Mouse (Mus musculus): Measurements from ENCODE around the gene Unc5c. TPM values are rescaled to one million over a fixed set of nuclear protein-coding genes. Genes with fewer than 3 reads are reported as not detected.
A peak's percentile ranks its signal among the peaks of the same experiment; 100 is the strongest.

Unc5c gene
- polyA plus RNA-seq (2012; fragmentation: generic; extraction: Trizol): 6.0 TPM
- long read RNA-seq, experiment 1, partial matches to known transcripts: 0 of 2 reads
- long read RNA-seq, experiment 1, other reads (novel, unspliced or antisense): 2 of 2 reads
- long read RNA-seq, experiment 2, partial matches to known transcripts: 2 of 5 reads
- long read RNA-seq, experiment 2, other reads (novel, unspliced or antisense): 3 of 5 reads

- Histone ChIP-seq H3K4me3 (ENCODE audit: insufficient read depth, poor library complexity, severe bottlenecking) (peak within 1 kb of the TSS; percentile 6), H3ac (ENCODE audit: control insufficient read depth, insufficient read length, low read depth) (peak within 1 kb of the TSS; percentile 55), H3K79me3 (ENCODE audit: low read depth) (no peaks in the 10 kb centered on the region), H3K79me2 (ENCODE audit: control insufficient read depth, insufficient read depth) (no peaks in the 10 kb centered on the region), H3K36me3 (ENCODE audit: control insufficient read depth, insufficient read depth) (no peaks in the 10 kb centered on the region), H3K27me3 (ENCODE audit: control insufficient read depth, insufficient read depth, insufficient read length) (no peaks in the 10 kb centered on the region)
- no peak for TF ChIP-seq CTCF (IDR thresholded peaks at IDR 0.05; ENCODE audit: control insufficient read depth, insufficient read depth, insufficient read length)
- TF ChIP-seq FOSL1 (IDR thresholded peaks at IDR 0.05; ENCODE audit: insufficient read depth, low read length, poor library complexity, severe bottlenecking): no peak
Measured at GRCm38 (mm10) chr3:141465104-141465705, at the start of gene Unc5c. Gene Unc5c (plus strand): TSS chr3:141465216.

- TF ChIP-seq USF1 (IDR thresholded peaks at IDR 0.05; ENCODE audit: low read depth) (no peak), MYOD1 (IDR thresholded peaks at IDR 0.05; ENCODE audit: control insufficient read depth, insufficient read length, low read depth) (no peak), CEBPB (IDR thresholded peaks at IDR 0.05; ENCODE audit: low read depth) (no peak)
- Histone ChIP-seq H3K27me3 (ENCODE audit: control insufficient read depth, insufficient read depth, insufficient read length) (no peaks in the 10 kb centered on the region), H3K79me2 (ENCODE audit: control insufficient read depth, insufficient read depth) (no peaks in the 10 kb centered on the region), H3K79me3 (ENCODE audit: low read depth) (no peaks in the 10 kb centered on the region), H3ac (ENCODE audit: control insufficient read depth, insufficient read length, low read depth) (no peak overlapping the region), H3K36me3 (ENCODE audit: control insufficient read depth, insufficient read depth) (no peaks in the 10 kb centered on the region), H3K4me3 (ENCODE audit: insufficient read depth, poor library complexity, severe bottlenecking) (no peak overlapping the region)
Measured at GRCm38 (mm10) chr3:141457475-141457874, 7.5 kb upstream of the Unc5c start.

- Histone ChIP-seq H3K27me3 (ENCODE audit: control insufficient read depth, insufficient read depth, insufficient read length) (no peaks in the 10 kb centered on the region), H3K79me3 (ENCODE audit: low read depth) (no peaks in the 10 kb centered on the region), H3K36me3 (ENCODE audit: control insufficient read depth, insufficient read depth) (no peaks in the 10 kb centered on the region), H3K4me3 (ENCODE audit: insufficient read depth, poor library complexity, severe bottlenecking) (no peak overlapping the region), H3ac (ENCODE audit: control insufficient read depth, insufficient read length, low read depth) (no peak overlapping the region), H3K79me2 (ENCODE audit: control insufficient read depth, insufficient read depth) (no peaks in the 10 kb centered on the region)
- TF ChIP-seq CEBPB (IDR thresholded peaks at IDR 0.05; ENCODE audit: low read depth) (no peak), MYOD1 (IDR thresholded peaks at IDR 0.05; ENCODE audit: control insufficient read depth, insufficient read length, low read depth) (no peak), USF1 (IDR thresholded peaks at IDR 0.05; ENCODE audit: low read depth) (no peak), CTCF (IDR thresholded peaks at IDR 0.05; ENCODE audit: control insufficient read depth, insufficient read depth, insufficient read length) (no peak), FOSL1 (IDR thresholded peaks at IDR 0.05; ENCODE audit: insufficient read depth, low read length, poor library complexity, severe bottlenecking) (no peak), MAX (IDR thresholded peaks at IDR 0.05) (no peak)
Measured at GRCm38 (mm10) chr3:141462482-141462881, 2.5 kb upstream of the Unc5c start.

- peak overlapping the region; percentile 55 for H3ac ChIP-seq (ENCODE audit: control insufficient read depth, insufficient read length, low read depth)
- no peaks in the 10 kb centered on the region for H3K79me2 ChIP-seq (ENCODE audit: control insufficient read depth, insufficient read depth)
- H3K27me3 ChIP-seq (ENCODE audit: control insufficient read depth, insufficient read depth, insufficient read length): no peaks in the 10 kb centered on the region
- H3K4me3 ChIP-seq (ENCODE audit: insufficient read depth, poor library complexity, severe bottlenecking): peak overlapping the region; percentile 6
- TF ChIP-seq CTCF (IDR thresholded peaks at IDR 0.05; ENCODE audit: control insufficient read depth, insufficient read depth, insufficient read length) (no peak), USF1 (IDR thresholded peaks at IDR 0.05; ENCODE audit: low read depth) (no peak), MYOG (IDR thresholded peaks at IDR 0.05; ENCODE audit: control insufficient read depth, extremely low read depth, insufficient read length) (no peak), FOSL1 (IDR thresholded peaks at IDR 0.05; ENCODE audit: insufficient read depth, low read length, poor library complexity, severe bottlenecking) (no peak), MAX (IDR thresholded peaks at IDR 0.05) (no peak), MYOD1 (IDR thresholded peaks at IDR 0.05; ENCODE audit: control insufficient read depth, insufficient read length, low read depth) (no peak), CEBPB (IDR thresholded peaks at IDR 0.05; ENCODE audit: low read depth) (no peak)
- H3K79me3 ChIP-seq (ENCODE audit: low read depth): no peaks in the 10 kb centered on the region
- H3K36me3 ChIP-seq (ENCODE audit: control insufficient read depth, insufficient read depth): no peaks in the 10 kb centered on the region
Measured at GRCm38 (mm10) chr3:141464691-141465103, 319 bp upstream of the Unc5c start.

- Histone ChIP-seq H3K79me2 (ENCODE audit: control insufficient read depth, insufficient read depth) (no peaks in the 10 kb centered on the region), H3K27me3 (ENCODE audit: control insufficient read depth, insufficient read depth, insufficient read length) (no peaks in the 10 kb centered on the region), H3K79me3 (ENCODE audit: low read depth) (no peaks in the 10 kb centered on the region), H3ac (ENCODE audit: control insufficient read depth, insufficient read length, low read depth) (no peak overlapping the region), H3K4me3 (ENCODE audit: insufficient read depth, poor library complexity, severe bottlenecking) (no peak overlapping the region), H3K36me3 (ENCODE audit: control insufficient read depth, insufficient read depth) (no peaks in the 10 kb centered on the region)
- TF ChIP-seq USF1 (IDR thresholded peaks at IDR 0.05; ENCODE audit: low read depth) (no peak), MAX (IDR thresholded peaks at IDR 0.05) (no peak)
Measured at GRCm38 (mm10) chr3:141466061-141466460, 1.0 kb downstream of the Unc5c start.

- TF ChIP-seq FOSL1 (IDR thresholded peaks at IDR 0.05; ENCODE audit: insufficient read depth, low read length, poor library complexity, severe bottlenecking) (no peak), MYOG (IDR thresholded peaks at IDR 0.05; ENCODE audit: control insufficient read depth, extremely low read depth, insufficient read length) (no peak), MAX (IDR thresholded peaks at IDR 0.05) (no peak), CTCF (IDR thresholded peaks at IDR 0.05; ENCODE audit: control insufficient read depth, insufficient read depth, insufficient read length) (no peak), CEBPB (IDR thresholded peaks at IDR 0.05; ENCODE audit: low read depth) (no peak), MYOD1 (IDR thresholded peaks at IDR 0.05; ENCODE audit: control insufficient read depth, insufficient read length, low read depth) (no peak), USF1 (IDR thresholded peaks at IDR 0.05; ENCODE audit: low read depth) (no peak)
- Histone ChIP-seq H3K4me3 (ENCODE audit: insufficient read depth, poor library complexity, severe bottlenecking) (no peak overlapping the region), H3K79me2 (ENCODE audit: control insufficient read depth, insufficient read depth) (no peaks in the 10 kb centered on the region), H3K79me3 (ENCODE audit: low read depth) (no peaks in the 10 kb centered on the region), H3K27me3 (ENCODE audit: control insufficient read depth, insufficient read depth, insufficient read length) (no peaks in the 10 kb centered on the region), H3ac (ENCODE audit: control insufficient read depth, insufficient read length, low read depth) (no peak overlapping the region), H3K36me3 (ENCODE audit: control insufficient read depth, insufficient read depth) (no peaks in the 10 kb centered on the region)
Measured at GRCm38 (mm10) chr3:141466727-141467335, 1.8 kb downstream of the Unc5c start.

All from C2C12 (cell line).